11 mouse cellular contexts compared by ENCODE assay signal in genomic region chr6:110560426-110560825, GRCm38 (mm10).
"Had no signal": no experiment of that assay in that cellular context is flagged by ENCODE, and none has a peak within 500 bp of the region (broad histone marks: within the 10 kb centered on the region; RNA-seq: fewer than 3 reads in every experiment).

No protein-coding gene starts in this region.

- H3K27me3 ChIP-seq: limb, embryonic 13.5 days; neural tube, embryonic 15.5 days had no signal

- H3K9me3 ChIP-seq: limb, embryonic 13.5 days; neural tube, embryonic 15.5 days had no signal

- H3K9ac ChIP-seq: limb, embryonic 13.5 days; liver, embryonic 14.5 days; neural tube, embryonic 15.5 days had no signal

- H3K4me2 ChIP-seq: limb, embryonic 13.5 days; neural tube, embryonic 15.5 days had no signal

- DNase-seq: kidney, adult 18-20 months; kidney, postnatal 14 days; left cerebral cortex, postnatal 4 days; lung, adult 18-20 months; right cerebral cortex, postnatal 25 days; thymus, postnatal 4 days had no signal

- H3K27ac ChIP-seq: limb, embryonic 13.5 days; liver, embryonic 14.5 days; neural tube, embryonic 15.5 days; stomach, postnatal 0 days had no signal

- H3K4me3 ChIP-seq: limb, embryonic 13.5 days; myocyte; neural tube, embryonic 15.5 days had no signal

- H3K36me3 ChIP-seq: limb, embryonic 13.5 days; neural tube, embryonic 15.5 days had no signal

- H3K4me1 ChIP-seq: limb, embryonic 13.5 days; neural tube, embryonic 15.5 days had no signal
